Mouse (Mus musculus) embryo, embryonic 9.5 days (tissue): ENCODE data around the gene Cbr2.
A peak's percentile ranks its signal among the peaks of the same experiment; 100 is the strongest.

Experiments
- DNase-seq: peaks from one replicate; pipeline ENCODE4 v3.0.0-alpha.2; 2017; ENCODE audit errors: extremely low spot score

The Cbr2 gene

GRCm38 (mm10) chr11:120731395-120731794 is 519 bp downstream of the Cbr2 start:
- no peak for DNase-seq

- DNase-seq: no peak
These were observed 1.5 kb downstream of the Cbr2 start for GRCm38 (mm10) chr11:120730331-120730870.

GRCm38 (mm10) chr11:120729432-120730050 is 2.4 kb downstream of the Cbr2 start:
- peak; percentile 65 for DNase-seq

GRCm38 (mm10) chr11:120728530-120729240 is 3.2 kb downstream of the Cbr2 start:
- DNase-seq: no peak

GRCm38 (mm10) chr11:120727564-120727963 is 4.3 kb downstream of the Cbr2 start:
- DNase-seq: no peak

GRCm38 (mm10) chr11:120727169-120727527 is 4.8 kb downstream of the Cbr2 start, which contains the start of gene Dcxr:
Gene Dcxr, minus strand, starts transcription at chr11:120727281.
- DNase-seq: peak; percentile 89

GRCm38 (mm10) chr11:120726243-120727168 is 5.4 kb downstream of the Cbr2 start:
- DNase-seq: no peak

GRCm38 (mm10) chr11:120723509-120723908 is 8.4 kb downstream of the Cbr2 start:
- no peak for DNase-seq

- no peak for DNase-seq
These were observed 9.0 kb downstream of the Cbr2 start for GRCm38 (mm10) chr11:120722761-120723382.

- DNase-seq: no peak
These were observed 9.8 kb downstream of the Cbr2 start for GRCm38 (mm10) chr11:120722067-120722630.

- DNase-seq: peak; percentile 81
These were observed 10.5 kb downstream of the Cbr2 start, which contains the start of gene Rac3 for GRCm38 (mm10) chr11:120721124-120722066. Gene Rac3, plus strand, starts transcription at chr11:120721470.

GRCm38 (mm10) chr11:120720450-120720849 is 11.5 kb downstream of the Cbr2 start:
- peak; percentile 91 for DNase-seq

- DNase-seq: no peak
These were observed 12.0 kb downstream of the Cbr2 start for GRCm38 (mm10) chr11:120719841-120720376.

- DNase-seq: no peak
These were observed 12.7 kb downstream of the Cbr2 start for GRCm38 (mm10) chr11:120719242-120719641.

GRCm38 (mm10) chr11:120715131-120715530 is 16.8 kb downstream of the Cbr2 start:
- DNase-seq: no peak

GRCm38 (mm10) chr11:120714546-120714945 is 17.4 kb downstream of the Cbr2 start:
- no peak for DNase-seq

GRCm38 (mm10) chr11:120713580-120714518 is 18.1 kb downstream of the Cbr2 start, which contains the start of the genes Cenpx and Lrrc45:
Gene Cenpx, minus strand, starts transcription at chr11:120713738.
Gene Lrrc45, plus strand, starts transcription at chr11:120713925.
- peak; percentile 96 for DNase-seq

GRCm38 (mm10) chr11:120712771-120713568 is 18.9 kb downstream of the Cbr2 start:
- DNase-seq: peak; percentile 81
